Mouse (Mus musculus) midbrain, embryonic 15.5 days (tissue): ENCODE results near the gene Wdfy4. TPM values are rescaled to one million over a fixed set of nuclear protein-coding genes. Genes with fewer than 3 reads are reported as not detected.

Experiments used
- ATAC-seq: fragments of 200-750 bp; cut with Nextera tagmentation; replicated peaks from 2 replicates; pipeline ENCODE4 v1.8.0; 2017; ENCODE audit warnings: moderate TSS enrichment
- H3K27ac ChIP-seq: fragments of 300-500 bp; sonication (generic); 2 replicates; pipeline ENCODE4 v1.5.1; 2015; ENCODE audit warnings: mild to moderate bottlenecking, inconsistent platforms
- H3K27me3 ChIP-seq: fragments of 300-500 bp; sonication (generic); replicated peaks from 2 replicates; pipeline ENCODE4 v1.6.1; 2015; ENCODE audit warnings: inconsistent platforms
- H3K36me3 ChIP-seq: fragments of 300-500 bp; sonication (generic); replicated peaks from 2 replicates; pipeline ENCODE4 v1.6.1; 2015; ENCODE audit warnings: inconsistent platforms
- H3K4me1 ChIP-seq: fragments of 300-500 bp; sonication (generic); 2 replicates; pipeline ENCODE4 v1.6.1; 2015; ENCODE audit warnings: inconsistent platforms
- H3K4me2 ChIP-seq: fragments of 300-500 bp; sonication (generic); 2 replicates; pipeline ENCODE4 v1.6.1; 2015; ENCODE audit warnings: inconsistent platforms, mild to moderate bottlenecking, moderate library complexity
- H3K4me3 ChIP-seq: fragments of 300-500 bp; sonication (generic); 2 replicates; pipeline ENCODE4 v1.5.1; 2015; ENCODE audit warnings: mild to moderate bottlenecking, inconsistent platforms
- H3K9ac ChIP-seq: fragments of 300-500 bp; sonication (generic); 2 replicates; pipeline ENCODE4 v1.6.1; 2015; ENCODE audit warnings: mild to moderate bottlenecking, inconsistent platforms
- H3K9me3 ChIP-seq: fragments of 300-500 bp; sonication (generic); 2 replicates; pipeline ENCODE4 v1.6.1; 2016; ENCODE audit warnings: inconsistent platforms
- WGBS: fragments of 180-500 bp; shearing (Covaris S2); methylation state at CpG from one replicate; pipeline ENCODE4 v1.1.7; 2015; ENCODE audit warnings: mixed read lengths; 5-methylcytosine and 5-hydroxymethylcytosine counted together
- polyA plus RNA-seq: library from polyadenylated mRNA; unstranded; fragments of >200 nt; fragmentation: Nextera tagmentation; extraction: Ambion mirVana; gene quantifications from 2 replicates; pipeline ENCODE4 v1.2.1, GENCODE M21; 2015

Gene Wdfy4
- polyA plus RNA-seq, 1 experiment from 2014 or later = 0.30 TPM

DNA sequence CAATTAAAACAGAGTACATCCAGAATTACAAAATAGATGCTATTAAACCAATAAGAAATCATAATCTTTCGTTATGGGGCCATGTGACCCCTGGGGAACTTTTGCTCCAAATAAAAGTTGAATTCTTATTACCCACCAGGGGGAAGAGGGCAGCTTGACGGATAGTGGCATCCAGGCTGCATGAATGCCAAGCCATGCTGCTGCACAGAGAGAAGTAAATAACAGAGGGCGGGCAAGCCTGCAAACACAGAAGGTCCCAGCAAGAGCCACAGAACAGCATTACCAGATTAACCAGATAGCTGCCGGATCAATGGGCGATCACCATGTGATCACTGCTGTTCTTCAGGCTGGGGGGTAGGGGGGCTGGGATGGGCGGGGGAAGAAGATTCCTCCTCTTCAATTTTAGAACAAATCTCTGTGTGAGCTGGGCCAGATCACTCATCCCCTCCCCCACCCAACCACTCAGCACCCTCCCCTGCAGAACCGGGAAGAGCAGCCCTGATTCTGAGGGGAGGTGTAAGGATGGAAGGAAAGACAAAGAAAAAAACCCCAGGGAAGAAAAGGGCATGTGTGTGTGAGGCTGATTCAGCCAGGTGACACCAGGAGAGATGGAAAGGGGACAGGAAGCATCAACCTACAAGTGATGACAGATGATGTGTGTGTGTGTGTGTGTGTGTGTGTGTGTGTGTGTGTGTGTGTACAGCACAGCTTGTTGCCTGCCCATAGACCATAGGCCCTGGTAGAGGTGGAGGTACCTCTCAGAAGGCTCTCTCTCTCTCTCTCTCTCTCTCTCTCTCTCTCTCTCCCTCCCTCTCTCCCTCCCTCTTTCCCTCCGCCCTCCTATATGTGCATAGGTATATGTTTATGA lies 185.0 kb downstream of the Wdfy4 start:
- ATAC-seq = peak; percentile 64; the same call in 1 of the 2 replicates
- 17% methylated on average over 8 of the region's 8 CpGs for WGBS
- H3K4me2 ChIP-seq = no peak overlapping the region
- H3K9ac ChIP-seq = no peak overlapping the region
- H3K4me3 ChIP-seq = no peak overlapping the region
- H3K36me3 ChIP-seq = no peaks in the 10 kb centered on the region
- H3K27me3 ChIP-seq = no peaks in the 10 kb centered on the region
- H3K9me3 ChIP-seq = peaks cover 4% of the 10 kb centered on the region; the same call in 1 of the 2 replicates
- no peak overlapping the region for H3K27ac ChIP-seq
- peaks cover 16% of the 10 kb centered on the region for H3K4me1 ChIP-seq

DNA sequence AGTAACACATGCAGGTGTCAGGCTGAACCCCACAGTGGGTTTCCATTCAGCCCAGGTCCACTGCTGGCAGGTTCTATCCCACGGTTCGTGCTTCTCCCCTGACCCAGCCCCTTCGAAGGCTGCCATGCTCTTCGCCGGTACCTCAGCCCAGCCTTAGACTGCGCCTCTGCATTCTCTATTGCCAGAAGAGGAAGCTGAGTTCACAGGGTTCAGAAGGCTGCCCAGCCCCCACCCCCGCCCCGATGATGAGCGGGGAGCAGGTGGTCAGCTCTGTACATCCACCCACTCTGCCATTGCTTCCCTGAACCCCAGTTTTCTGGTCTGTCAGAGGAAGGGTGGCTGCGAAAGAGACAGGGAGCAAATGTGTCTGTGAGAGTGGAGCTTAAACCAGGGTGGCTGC lies 185.8 kb downstream of the Wdfy4 start:
- Histone ChIP-seq H3K4me2 (no peak overlapping the region), H3K4me3 (no peak overlapping the region), H3K36me3 (no peaks in the 10 kb centered on the region), H3K9me3 (no peaks in the 10 kb centered on the region), H3K27ac (no peak overlapping the region), H3K9ac (no peak overlapping the region; the same call in 1 of the 2 replicates), H3K4me1 (peaks cover 24% of the 10 kb centered on the region), H3K27me3 (no peaks in the 10 kb centered on the region)
- 23% methylated on average over 10 of the region's 10 CpGs for WGBS
- ATAC-seq = peak; percentile 18; the same call in 1 of the 2 replicates

DNA sequence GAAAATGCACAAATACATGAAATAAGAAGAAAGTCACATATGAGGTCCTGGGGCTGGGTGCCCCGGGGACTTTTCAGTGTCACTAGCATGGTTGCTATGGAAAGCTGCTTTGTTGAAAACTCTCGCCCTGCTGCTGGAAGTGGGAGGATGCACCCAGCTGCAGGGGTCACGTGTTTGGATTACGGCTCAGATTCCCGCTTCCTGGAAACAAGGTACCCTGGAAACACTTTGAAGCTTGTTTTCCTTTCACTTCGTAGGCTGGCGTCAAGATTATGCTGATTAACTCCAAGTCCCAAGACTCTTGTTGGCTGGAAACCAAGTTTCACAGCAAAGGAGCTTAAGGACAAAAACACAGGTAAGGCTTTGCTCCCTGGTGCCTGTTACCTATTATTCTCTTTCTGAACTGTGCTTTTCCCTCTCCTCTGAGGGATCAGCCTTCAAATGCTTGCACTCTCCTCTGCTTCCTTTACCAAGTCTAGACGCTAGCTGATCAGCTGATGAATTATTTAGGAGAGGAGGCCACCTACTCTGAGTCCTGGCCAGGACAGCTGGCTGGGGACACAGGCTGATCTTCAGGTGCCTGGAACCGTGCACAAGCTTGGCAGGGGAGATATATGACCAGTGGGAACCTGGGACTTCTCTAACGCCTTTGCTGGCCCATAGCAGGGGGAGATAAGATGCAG lies 190.2 kb downstream of the Wdfy4 start:
- Histone ChIP-seq H3K4me2 (peak overlapping the region; percentile 38), H3K4me3 (peak overlapping the region; percentile 10; the same call in 1 of the 2 replicates), H3K27ac (peak overlapping the region; percentile 63), H3K9me3 (no peaks in the 10 kb centered on the region), H3K36me3 (no peaks in the 10 kb centered on the region), H3K27me3 (no peaks in the 10 kb centered on the region), H3K4me1 (peaks cover 20% of the 10 kb centered on the region), H3K9ac (no peak overlapping the region)
- ATAC-seq = peak; percentile 76
- WGBS = 2% methylated on average over 10 of the region's 10 CpGs

DNA sequence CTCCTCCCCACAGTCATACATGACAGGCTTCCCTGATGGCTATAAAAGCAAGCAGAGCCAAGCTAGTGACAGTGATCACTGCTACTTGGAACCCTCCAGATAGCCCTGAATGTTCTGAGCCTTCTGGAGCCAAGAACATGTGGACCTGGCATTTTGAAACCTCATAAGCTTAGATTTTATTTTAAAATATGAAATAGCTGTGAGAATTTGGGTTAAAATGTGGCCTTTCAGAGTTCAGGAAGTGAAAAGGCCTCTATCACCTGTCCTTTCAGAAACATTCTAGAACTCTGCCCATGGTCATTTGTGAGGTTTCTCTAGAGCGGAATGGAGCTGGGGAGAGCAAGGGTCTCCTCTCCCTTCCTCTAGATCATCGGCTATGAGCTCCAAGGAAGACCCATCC lies 194.2 kb downstream of the Wdfy4 start, which contains the start of gene Lrrc18:
Gene Lrrc18 (plus strand): TSS at position 301 of the 400 bp plus-strand sequence.
- ATAC-seq = no peak
- no peak within 1 kb of the TSS for H3K4me2 ChIP-seq
- H3K9me3 ChIP-seq = no peaks in the 10 kb centered on the region
- H3K27me3 ChIP-seq = no peaks in the 10 kb centered on the region
- 92% methylated on average over 2 of the region's 2 CpGs for WGBS
- peaks cover 12% of the 10 kb centered on the region for H3K4me1 ChIP-seq
- H3K9ac ChIP-seq = no peak within 1 kb of the TSS
- H3K36me3 ChIP-seq = no peaks in the 10 kb centered on the region
- H3K4me3 ChIP-seq = no peak within 1 kb of the TSS
- no peak within 1 kb of the TSS for H3K27ac ChIP-seq

DNA sequence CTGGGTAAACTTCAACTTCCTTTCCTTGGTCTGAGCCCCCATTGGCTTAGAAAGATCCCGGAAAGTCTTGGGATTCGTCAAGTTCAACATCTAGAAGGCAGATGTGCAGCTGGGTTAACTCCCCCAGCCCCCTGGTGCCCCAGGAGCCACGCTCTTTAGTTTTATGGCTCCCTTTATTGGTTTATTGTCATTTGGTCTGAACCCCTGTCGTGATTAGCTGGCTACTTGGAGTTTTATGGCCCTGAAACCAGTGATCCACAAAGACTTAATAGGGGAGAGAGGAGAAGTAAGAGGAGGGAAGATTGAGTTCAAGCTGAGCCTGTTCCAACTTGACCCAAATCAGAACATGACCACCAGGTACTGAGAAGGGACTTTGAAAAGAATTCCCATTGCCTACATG lies 198.6 kb downstream of the Wdfy4 start:
- Histone ChIP-seq H3K9me3 (no peaks in the 10 kb centered on the region), H3K9ac (no peak overlapping the region), H3K4me1 (no peaks in the 10 kb centered on the region), H3K4me2 (no peak overlapping the region), H3K27ac (no peak overlapping the region), H3K36me3 (no peaks in the 10 kb centered on the region), H3K27me3 (no peaks in the 10 kb centered on the region), H3K4me3 (no peak overlapping the region)
- no peak for ATAC-seq
- WGBS = 63% methylated on average over 4 of the region's 4 CpGs

DNA sequence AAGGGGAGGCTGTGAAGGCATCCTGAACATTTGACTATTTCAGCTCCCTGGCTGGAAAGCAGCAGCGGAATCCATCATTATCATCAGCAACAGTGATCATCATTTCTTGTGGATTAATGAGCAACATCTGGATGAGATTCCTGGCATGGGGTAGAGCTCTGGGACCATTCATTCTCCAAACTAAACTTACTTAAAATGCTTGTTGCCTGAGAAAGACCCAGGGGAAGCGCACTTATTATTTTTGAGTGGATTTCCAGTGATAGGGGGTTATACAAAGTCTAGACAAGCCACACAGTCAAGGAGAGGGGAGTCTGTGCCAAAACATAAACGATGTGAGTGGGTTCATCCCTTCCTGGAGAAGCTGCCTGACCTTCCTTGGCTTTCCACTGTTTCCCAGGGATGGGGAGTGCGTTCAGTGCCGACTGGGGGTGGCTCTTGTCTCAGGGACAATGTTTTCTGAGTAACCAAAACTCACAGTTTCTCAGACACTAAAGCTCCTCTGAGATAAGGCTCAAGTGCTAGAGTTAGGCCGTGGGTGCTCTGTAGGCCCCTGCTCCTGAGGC lies 201.1 kb downstream of the Wdfy4 start:
- no peak overlapping the region for H3K9ac ChIP-seq
- no peaks in the 10 kb centered on the region for H3K36me3 ChIP-seq
- H3K4me2 ChIP-seq = no peak overlapping the region
- ATAC-seq = no peak
- H3K27me3 ChIP-seq = no peaks in the 10 kb centered on the region
- H3K4me1 ChIP-seq = no peaks in the 10 kb centered on the region
- WGBS = 84% methylated on average over 6 of the region's 6 CpGs
- H3K9me3 ChIP-seq = no peaks in the 10 kb centered on the region
- H3K27ac ChIP-seq = no peak overlapping the region
- no peak overlapping the region for H3K4me3 ChIP-seq

DNA sequence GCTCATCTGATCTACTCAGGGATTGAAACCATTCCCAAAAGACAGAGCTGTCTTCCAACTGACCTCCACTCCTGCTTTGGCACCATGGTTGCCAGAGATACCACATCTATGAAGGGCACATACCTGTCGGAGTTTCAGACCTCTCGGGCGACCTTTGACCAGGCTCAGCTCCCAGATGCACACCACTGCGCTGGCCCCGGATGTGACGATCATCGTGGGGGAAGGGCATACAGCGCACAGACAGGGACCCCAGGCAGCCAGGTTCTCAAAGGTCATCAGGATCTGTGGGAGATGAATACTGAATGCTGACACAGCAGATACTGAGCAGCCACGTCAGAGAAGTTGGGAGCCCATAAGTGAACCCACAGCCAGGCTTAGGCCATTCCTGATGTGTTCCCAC lies 214.6 kb downstream of the Wdfy4 start:
- H3K4me3 ChIP-seq = no peak overlapping the region
- H3K36me3 ChIP-seq = no peaks in the 10 kb centered on the region
- H3K9ac ChIP-seq = no peak overlapping the region
- H3K27ac ChIP-seq = no peak overlapping the region
- no peaks in the 10 kb centered on the region for H3K4me1 ChIP-seq
- 83% methylated on average over 9 of the region's 9 CpGs for WGBS
- no peaks in the 10 kb centered on the region for H3K27me3 ChIP-seq
- no peaks in the 10 kb centered on the region for H3K9me3 ChIP-seq
- no peak overlapping the region for H3K4me2 ChIP-seq
- ATAC-seq = no peak

DNA sequence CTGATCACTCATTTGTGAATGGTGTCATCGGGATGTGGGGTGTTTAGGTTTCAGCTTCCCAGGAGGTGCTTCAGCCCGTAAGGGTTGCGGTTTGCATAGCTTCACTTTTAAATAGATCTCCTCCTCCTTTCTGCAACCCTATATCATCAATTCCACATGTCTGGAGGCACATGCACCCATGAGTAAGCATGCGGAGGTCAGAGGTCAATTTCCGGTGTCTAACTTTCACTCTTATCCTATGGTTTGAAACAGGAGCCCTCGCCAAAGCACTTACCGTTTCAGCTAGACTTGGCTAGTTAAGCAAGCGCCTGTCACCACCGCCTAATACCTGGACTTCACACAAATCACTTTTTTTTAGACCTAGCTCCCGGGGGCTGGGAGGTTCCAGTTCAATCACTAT lies 220.6 kb downstream of the Wdfy4 start:
- H3K27ac ChIP-seq = no peak overlapping the region
- H3K9ac ChIP-seq = no peak overlapping the region
- no peaks in the 10 kb centered on the region for H3K36me3 ChIP-seq
- no peak overlapping the region for H3K4me2 ChIP-seq
- no peaks in the 10 kb centered on the region for H3K9me3 ChIP-seq
- no peak overlapping the region for H3K4me3 ChIP-seq
- H3K27me3 ChIP-seq = no peaks in the 10 kb centered on the region
- ATAC-seq = no peak
- 87% methylated on average over 10 of the region's 10 CpGs for WGBS
- 0 out of 2 replicates have a peak, but pooled peaks cover 2% of the 10 kb centered on the region for H3K4me1 ChIP-seq

DNA sequence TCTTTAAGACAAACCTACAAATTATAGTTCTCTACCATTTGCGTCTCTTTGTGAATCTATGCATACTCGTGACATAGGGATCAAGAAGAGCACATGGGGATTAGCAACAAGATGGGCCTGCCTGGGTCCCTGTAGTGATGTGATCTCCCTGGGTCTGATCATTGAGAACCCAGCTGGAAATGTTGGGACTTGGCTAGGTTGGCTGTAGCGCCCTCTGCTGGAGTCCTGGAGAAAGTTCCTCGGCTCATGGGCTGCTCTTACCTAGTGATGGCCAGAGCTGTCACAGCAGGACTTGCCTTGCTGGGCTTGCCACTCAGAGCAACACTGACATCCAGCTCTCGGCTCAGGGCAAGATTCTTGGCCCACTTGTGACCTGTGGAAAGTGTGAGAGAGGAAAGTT lies 224.8 kb downstream of the Wdfy4 start:
- ATAC-seq = no peak
- WGBS = 34% methylated on average over 5 of the region's 5 CpGs
- H3K27me3 ChIP-seq = no peaks in the 10 kb centered on the region
- H3K9me3 ChIP-seq = no peaks in the 10 kb centered on the region
- H3K4me1 ChIP-seq = 0 out of 2 replicates have a peak, but pooled peaks cover 2% of the 10 kb centered on the region
- H3K9ac ChIP-seq = no peak overlapping the region
- H3K27ac ChIP-seq = no peak overlapping the region
- H3K4me3 ChIP-seq = no peak overlapping the region
- H3K36me3 ChIP-seq = no peaks in the 10 kb centered on the region
- H3K4me2 ChIP-seq = no peak overlapping the region

DNA sequence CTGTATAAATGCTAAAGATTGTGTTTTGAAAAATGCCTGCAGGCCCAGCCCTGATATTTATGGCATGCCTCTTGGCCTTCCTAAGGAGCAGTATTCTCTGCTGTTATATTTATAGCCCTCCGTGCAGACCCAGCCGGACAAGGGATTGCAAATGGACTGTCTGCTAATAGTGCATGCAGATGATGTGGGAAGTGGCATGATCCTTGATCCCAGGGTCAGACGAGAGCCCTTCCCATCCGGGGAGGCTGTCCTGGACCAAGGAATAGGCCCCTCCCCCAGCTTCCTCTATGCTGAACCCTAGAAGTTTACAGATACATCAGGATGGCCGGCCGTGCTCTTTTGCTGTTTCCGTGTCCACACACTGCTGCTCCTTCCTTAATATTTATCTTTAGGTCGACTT lies 226.6 kb downstream of the Wdfy4 start:
- no peak overlapping the region for H3K27ac ChIP-seq

DNA sequence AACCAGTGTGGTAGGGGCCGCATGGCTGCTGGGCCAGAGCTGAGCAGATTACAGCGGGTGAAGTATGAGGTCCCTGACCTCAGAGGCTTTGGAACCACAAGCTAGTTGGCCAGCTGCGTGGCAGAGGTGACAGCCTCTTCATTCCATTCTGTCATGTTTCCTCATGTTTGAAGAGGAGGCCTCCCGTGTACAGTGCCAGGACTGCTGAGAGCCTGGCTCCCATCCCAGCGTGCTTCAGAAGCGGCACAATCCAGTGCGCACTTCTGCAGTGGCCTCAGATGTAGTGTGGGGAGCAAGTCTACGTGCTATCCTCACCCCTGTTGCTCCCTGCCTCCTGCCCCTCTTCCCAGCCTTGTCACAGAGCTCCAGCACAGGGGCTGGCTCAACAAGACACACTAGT lies 228.8 kb downstream of the Wdfy4 start:
- ATAC-seq = no peak
- H3K36me3 ChIP-seq = no peaks in the 10 kb centered on the region
- H3K9ac ChIP-seq = no peak overlapping the region
- H3K4me2 ChIP-seq = no peak overlapping the region
- 75% methylated on average over 8 of the region's 8 CpGs for WGBS
- H3K4me1 ChIP-seq = 0 out of 2 replicates have a peak, but pooled peaks cover 3% of the 10 kb centered on the region
- H3K27me3 ChIP-seq = no peaks in the 10 kb centered on the region
- H3K4me3 ChIP-seq = no peak overlapping the region
- no peak overlapping the region for H3K27ac ChIP-seq
- H3K9me3 ChIP-seq = no peaks in the 10 kb centered on the region

More for the DNA sequence above, 226.6 kb downstream of the Wdfy4 start:
- 81% methylated on average over 8 of the region's 8 CpGs for WGBS
- no peak overlapping the region for H3K4me2 ChIP-seq
- 0 out of 2 replicates have a peak, but pooled peaks cover 2% of the 10 kb centered on the region for H3K4me1 ChIP-seq
- H3K36me3 ChIP-seq = no peaks in the 10 kb centered on the region
- H3K4me3 ChIP-seq = no peak overlapping the region
- no peak for ATAC-seq
- H3K9ac ChIP-seq = no peak overlapping the region
- no peaks in the 10 kb centered on the region for H3K27me3 ChIP-seq
- no peaks in the 10 kb centered on the region for H3K9me3 ChIP-seq
